Mouse (Mus musculus) forebrain, embryonic 11.5 days (tissue): Measurements from ENCODE around the gene Kcnmb1. TPM values are rescaled to one million over a fixed set of nuclear protein-coding genes. Genes with fewer than 3 reads are reported as not detected.
A peak's percentile ranks its signal among the peaks of the same experiment; 100 is the strongest.

Experiments
- ATAC-seq: fragments of 200-750 bp; cut with Nextera tagmentation; replicated peaks from 2 replicates; pipeline ENCODE4 v1.8.0; 2017; ENCODE audit warnings: moderate TSS enrichment; ENCODE audit not compliant: low FRiP score
- DNase-seq: peaks from one replicate; pipeline ENCODE4 v3.0.0-alpha.2; 2017; ENCODE audit warnings: low spot score
- H3K27ac ChIP-seq: fragments of 300-500 bp; sonication (generic); 2 replicates; pipeline ENCODE4 v1.5.1; 2014; ENCODE audit warnings: low read depth, low read length
- H3K27me3 ChIP-seq: fragments of 300-500 bp; sonication (generic); 2 replicates; pipeline ENCODE4 v1.6.1; 2014; ENCODE audit warnings: mild to moderate bottlenecking, low read length, mixed read lengths; ENCODE audit not compliant: control insufficient read depth, insufficient read depth
- H3K36me3 ChIP-seq: fragments of 300-500 bp; sonication (generic); 2 replicates; pipeline ENCODE4 v1.6.1; 2014; ENCODE audit warnings: mild to moderate bottlenecking, low read length, moderate library complexity, mixed read lengths; ENCODE audit not compliant: control insufficient read depth, insufficient read depth
- H3K4me1 ChIP-seq: fragments of 300-500 bp; sonication (generic); replicated peaks from 2 replicates; pipeline ENCODE4 v1.6.1; 2014; ENCODE audit warnings: low read length, mixed read lengths; ENCODE audit not compliant: control insufficient read depth, insufficient read depth
- H3K4me2 ChIP-seq: fragments of 300-500 bp; sonication (generic); 2 replicates; pipeline ENCODE4 v1.6.1; 2014; ENCODE audit warnings: low read depth, mild to moderate bottlenecking, low read length, moderate library complexity, mixed read lengths; ENCODE audit not compliant: severe bottlenecking
- H3K4me3 ChIP-seq: fragments of 300-500 bp; sonication (generic); 2 replicates; pipeline ENCODE4 v1.5.1; 2014; ENCODE audit warnings: low read depth, low read length
- H3K9ac ChIP-seq: fragments of 300-500 bp; sonication (generic); 2 replicates; pipeline ENCODE4 v1.6.1; 2014; ENCODE audit warnings: low read length
- H3K9me3 ChIP-seq: fragments of 300-500 bp; sonication (generic); 2 replicates; pipeline ENCODE4 v1.6.1; 2016; ENCODE audit warnings: low read length, mixed read lengths; ENCODE audit not compliant: control insufficient read depth
- WGBS: fragments of 180-500 bp; shearing (Covaris S2); extraction: QIAGEN DNeasy Blood & Tissue Kit; methylation state at CpG from one replicate; pipeline ENCODE4 v1.1.7; 2014; 5-methylcytosine and 5-hydroxymethylcytosine counted together
- polyA plus RNA-seq: library from polyadenylated mRNA; unstranded; fragments of >200 nt; fragmentation: Nextera tagmentation; extraction: Ambion mirVana; gene quantifications from 2 replicates; pipeline ENCODE4 v1.2.1, GENCODE M21; 2014

Gene Kcnmb1
- polyA plus RNA-seq, 1 experiment from 2014 or later = 0.05 TPM

GRCm38 (mm10) chr11:33938561-33939274, 24.1 kb upstream of the Kcnmb1 start:
- Histone ChIP-seq H3K36me3 (no peaks in the 10 kb centered on the region), H3K27me3 (no peaks in the 10 kb centered on the region), H3K4me2 (no peak overlapping the region), H3K9me3 (no peaks in the 10 kb centered on the region), H3K9ac (no peak overlapping the region), H3K4me1 (no peaks in the 10 kb centered on the region), H3K4me3 (no peak overlapping the region), H3K27ac (no peak overlapping the region)
- DNase-seq (no peak), ATAC-seq (no peak)
- WGBS = 48% methylated on average over 7 of the region's 7 CpGs

GRCm38 (mm10) chr11:33939456-33940113, 23.2 kb upstream of the Kcnmb1 start:
- H3K4me1 ChIP-seq = no peaks in the 10 kb centered on the region
- H3K36me3 ChIP-seq = no peaks in the 10 kb centered on the region
- WGBS = 83% methylated on average over 4 of the region's 4 CpGs
- H3K4me3 ChIP-seq = no peak overlapping the region
- DNase-seq (no peak), ATAC-seq (no peak)
- H3K27ac ChIP-seq = no peak overlapping the region
- H3K9ac ChIP-seq = no peak overlapping the region
- no peak overlapping the region for H3K4me2 ChIP-seq
- no peaks in the 10 kb centered on the region for H3K27me3 ChIP-seq
- H3K9me3 ChIP-seq = no peaks in the 10 kb centered on the region

GRCm38 (mm10) chr11:33943565-33943964, 19.2 kb upstream of the Kcnmb1 start:
- DNase-seq (no peak), ATAC-seq (no peak)
- Histone ChIP-seq H3K36me3 (no peaks in the 10 kb centered on the region), H3K27me3 (no peaks in the 10 kb centered on the region), H3K4me3 (no peak overlapping the region), H3K27ac (no peak overlapping the region), H3K4me2 (no peak overlapping the region), H3K4me1 (no peaks in the 10 kb centered on the region), H3K9ac (no peak overlapping the region), H3K9me3 (no peaks in the 10 kb centered on the region)
- 85% methylated on average over 1 of the region's 1 CpGs for WGBS

- ATAC-seq = no peak
- Histone ChIP-seq H3K9me3 (no peaks in the 10 kb centered on the region), H3K4me3 (no peak overlapping the region), H3K27ac (no peak overlapping the region), H3K36me3 (no peaks in the 10 kb centered on the region), H3K27me3 (no peaks in the 10 kb centered on the region), H3K4me2 (no peak overlapping the region), H3K4me1 (no peaks in the 10 kb centered on the region), H3K9ac (no peak overlapping the region)
- DNase-seq = peak; percentile 64
- WGBS = 69% methylated on average over 4 of the region's 4 CpGs
These were observed 18.6 kb upstream of the Kcnmb1 start for GRCm38 (mm10) chr11:33944067-33944785.

GRCm38 (mm10) chr11:33944786-33945328, 18.0 kb upstream of the Kcnmb1 start:
- H3K9me3 ChIP-seq = no peaks in the 10 kb centered on the region
- H3K4me3 ChIP-seq = no peak overlapping the region
- no peak overlapping the region for H3K4me2 ChIP-seq
- DNase-seq (no peak), ATAC-seq (no peak)
- no peak overlapping the region for H3K9ac ChIP-seq
- no peaks in the 10 kb centered on the region for H3K27me3 ChIP-seq
- no peaks in the 10 kb centered on the region for H3K36me3 ChIP-seq
- H3K27ac ChIP-seq = no peak overlapping the region
- H3K4me1 ChIP-seq = no peaks in the 10 kb centered on the region
- WGBS = 91% methylated on average over 9 of the region's 9 CpGs

GRCm38 (mm10) chr11:33946501-33946900, 16.3 kb upstream of the Kcnmb1 start:
- Histone ChIP-seq H3K9me3 (no peaks in the 10 kb centered on the region), H3K4me3 (no peak overlapping the region), H3K9ac (no peak overlapping the region), H3K27me3 (no peaks in the 10 kb centered on the region), H3K27ac (no peak overlapping the region), H3K36me3 (no peaks in the 10 kb centered on the region), H3K4me1 (no peaks in the 10 kb centered on the region), H3K4me2 (no peak overlapping the region)
- DNase-seq (no peak), ATAC-seq (no peak)
- WGBS = 88% methylated on average over 4 of the region's 4 CpGs

- Histone ChIP-seq H3K4me3 (no peak overlapping the region), H3K4me1 (no peaks in the 10 kb centered on the region), H3K9ac (no peak overlapping the region), H3K27ac (no peak overlapping the region), H3K4me2 (no peak overlapping the region), H3K36me3 (no peaks in the 10 kb centered on the region), H3K27me3 (no peaks in the 10 kb centered on the region), H3K9me3 (no peaks in the 10 kb centered on the region)
- DNase-seq (no peak), ATAC-seq (0 out of 2 replicates have a peak, but pooled peaks have one; percentile 42)
- 26% methylated on average over 5 of the region's 5 CpGs for WGBS
These were observed 11.7 kb upstream of the Kcnmb1 start for GRCm38 (mm10) chr11:33951155-33951554.

GRCm38 (mm10) chr11:33951684-33952625, 10.9 kb upstream of the Kcnmb1 start:
- Histone ChIP-seq H3K36me3 (no peaks in the 10 kb centered on the region), H3K27ac (no peak overlapping the region), H3K9me3 (no peaks in the 10 kb centered on the region), H3K9ac (no peak overlapping the region), H3K27me3 (no peaks in the 10 kb centered on the region), H3K4me1 (no peaks in the 10 kb centered on the region), H3K4me3 (no peak overlapping the region), H3K4me2 (no peak overlapping the region)
- DNase-seq = no peak
- WGBS = 88% methylated on average over 8 of the region's 8 CpGs
- no peak for ATAC-seq
